Mouse (Mus musculus): Measurements from ENCODE around the gene Pld1.

- TF ChIP-seq CTCF (IDR thresholded peaks at IDR 0.05; ENCODE audit: extremely low read depth, insufficient read depth, insufficient read length, insufficient replicate concordance): no peak
- no peak for TF ChIP-seq POLR2A (IDR thresholded peaks at IDR 0.05; ENCODE audit: low read depth, low read length)
These were observed 160.7 kb downstream of the Pld1 start for GRCm38 (mm10) chr3:28099175-28099574.
